Mouse (Mus musculus) natural killer cell, adult 2 months (primary cell): ENCODE results near the gene Itgav.

ENCODE experiments used
- DNase-seq, 2 experiments: peaks; one replicate each; pipeline ENCODE4 v3.0.0; 2022; ENCODE audit warnings: low spot score in 2 of 2

Itgav gene

DNA sequence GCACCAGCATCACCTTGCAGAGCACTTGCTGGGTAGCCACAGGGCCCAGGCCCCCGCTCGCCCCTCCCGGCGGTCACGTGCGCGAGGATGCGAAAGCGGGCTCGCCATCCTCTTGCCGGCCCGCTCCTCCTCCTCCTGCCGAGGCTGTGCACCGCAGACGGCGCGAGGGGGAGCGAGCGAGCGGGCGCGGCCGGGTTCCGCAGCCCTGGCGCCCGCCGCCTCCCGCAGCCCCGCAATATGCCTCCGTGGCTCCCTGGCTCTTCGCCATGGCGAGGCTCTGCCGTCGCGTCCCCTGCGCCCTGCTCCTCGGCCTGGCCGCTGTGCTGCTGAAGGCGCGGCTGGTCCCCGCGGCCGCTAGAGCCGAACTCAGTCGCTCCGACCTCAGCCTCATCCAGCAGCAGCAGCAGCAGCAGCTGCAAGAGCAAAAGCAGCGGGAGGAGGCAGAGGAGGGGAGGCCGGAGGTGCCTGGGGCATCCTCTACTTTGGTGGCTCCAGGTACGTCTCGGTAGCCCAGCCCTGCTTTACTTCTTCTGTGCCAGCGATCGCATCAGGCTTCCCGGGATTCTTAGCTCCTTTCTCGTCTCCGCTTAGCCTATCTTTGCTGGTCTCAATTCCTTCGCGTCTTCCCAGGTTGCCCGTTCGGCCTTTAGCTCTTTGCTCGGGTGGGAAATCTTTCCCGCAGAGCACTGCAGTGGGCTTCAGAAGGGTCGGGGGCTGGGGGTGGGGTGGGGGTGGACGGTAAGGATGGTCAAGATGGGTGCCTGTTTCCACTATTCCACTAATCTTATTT, 88.5 kb downstream of the Itgav start, which contains the start of gene Fam171b:
Fam171b (plus strand) TSS at position 154 of the 790 bp plus-strand sequence.
- DNase-seq: peak; percentile 42 to 54

GRCm38 (mm10) chr2:83813273-83813892, 89.2 kb downstream of the Itgav start:
- no peak for DNase-seq

DNA sequence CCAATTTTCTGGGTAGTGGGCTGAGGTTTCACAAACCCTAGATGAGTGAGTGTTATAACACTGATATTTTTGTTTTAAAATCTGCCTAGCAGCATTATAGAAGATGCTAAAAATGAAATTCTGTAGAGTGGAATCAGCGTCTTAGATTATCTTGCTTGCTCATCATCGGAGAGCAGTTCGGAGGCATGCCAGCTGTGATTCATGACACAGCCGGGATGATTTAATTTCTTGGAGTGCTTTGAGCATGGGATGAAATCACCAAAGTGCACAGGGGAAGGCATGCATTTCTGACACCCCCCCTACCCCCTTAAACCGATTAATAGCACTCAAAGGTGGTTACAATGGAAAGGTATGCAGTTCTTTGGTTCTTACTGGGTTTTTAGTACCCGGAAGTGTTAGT, 89.8 kb downstream of the Itgav start:
- no peak for DNase-seq

- no peak for DNase-seq
Observed at GRCm38 (mm10) chr2:83816147-83816546, 92.0 kb downstream of the Itgav start.

DNA sequence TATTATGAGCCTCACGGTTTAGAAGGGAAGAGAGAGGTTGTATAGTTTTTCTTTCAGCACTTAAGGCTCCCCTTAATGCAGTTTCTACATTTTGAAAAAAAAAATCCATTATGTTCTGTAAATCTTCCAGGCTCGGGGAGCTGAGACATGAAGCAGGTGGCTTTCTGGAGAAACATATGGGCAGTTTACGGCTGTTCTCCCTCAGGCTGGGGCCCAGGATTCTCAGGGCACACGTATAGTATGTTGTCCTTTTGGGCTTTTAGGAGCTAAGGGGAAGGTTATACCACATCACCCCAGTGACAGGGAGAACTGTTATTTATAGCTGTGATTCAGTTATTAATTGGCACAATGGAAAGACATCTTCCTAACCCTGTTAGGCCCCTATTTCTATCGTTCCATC, 101.0 kb downstream of the Itgav start:
- DNase-seq: no peak

GRCm38 (mm10) chr2:83828895-83829539, 104.8 kb downstream of the Itgav start:
- DNase-seq: no peak

DNA sequence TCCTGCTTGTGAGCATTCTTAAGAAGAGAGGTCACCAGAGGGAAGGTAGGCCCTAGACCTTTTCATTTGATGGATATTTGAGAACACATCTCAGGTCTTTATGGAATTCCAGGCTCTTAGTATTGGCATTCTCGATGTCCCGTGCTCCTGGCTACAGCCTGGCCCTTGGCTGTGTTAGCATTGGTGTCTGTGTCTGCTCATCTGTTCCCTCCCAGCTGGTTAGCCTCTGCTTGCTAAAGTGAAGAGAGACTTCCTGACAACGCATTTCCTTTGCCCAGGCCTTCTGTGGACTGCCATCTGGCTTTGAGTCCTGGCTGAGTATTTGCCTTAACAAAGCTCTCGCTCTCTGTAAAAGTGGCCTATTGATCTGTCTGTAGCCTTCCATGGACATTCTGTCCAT, 108.7 kb downstream of the Itgav start:
- DNase-seq: no peak

- no peak for DNase-seq
Observed at GRCm38 (mm10) chr2:83835313-83836070, 111.3 kb downstream of the Itgav start.

DNA sequence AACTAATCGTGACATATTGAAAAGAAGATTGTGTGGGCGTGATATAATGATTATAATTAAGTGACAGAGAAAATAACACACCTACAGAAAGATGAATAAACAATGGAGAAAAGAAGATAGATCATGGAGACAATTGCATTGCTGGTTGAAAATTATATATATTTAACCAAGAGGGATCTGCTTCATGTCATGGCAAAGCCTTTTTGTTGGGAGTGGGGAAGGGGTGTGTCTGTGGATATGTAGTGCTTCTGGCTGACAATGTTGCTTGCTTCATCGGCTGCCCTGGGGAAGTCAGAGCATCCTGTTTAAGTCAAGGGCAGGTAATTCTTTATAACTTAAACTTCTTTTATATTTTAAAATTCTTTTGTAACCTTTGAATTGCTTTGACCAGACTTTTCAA, 124.3 kb downstream of the Itgav start:
- no peak for DNase-seq

GRCm38 (mm10) chr2:83853423-83853822, 129.2 kb downstream of the Itgav start:
- no peak for DNase-seq

DNA sequence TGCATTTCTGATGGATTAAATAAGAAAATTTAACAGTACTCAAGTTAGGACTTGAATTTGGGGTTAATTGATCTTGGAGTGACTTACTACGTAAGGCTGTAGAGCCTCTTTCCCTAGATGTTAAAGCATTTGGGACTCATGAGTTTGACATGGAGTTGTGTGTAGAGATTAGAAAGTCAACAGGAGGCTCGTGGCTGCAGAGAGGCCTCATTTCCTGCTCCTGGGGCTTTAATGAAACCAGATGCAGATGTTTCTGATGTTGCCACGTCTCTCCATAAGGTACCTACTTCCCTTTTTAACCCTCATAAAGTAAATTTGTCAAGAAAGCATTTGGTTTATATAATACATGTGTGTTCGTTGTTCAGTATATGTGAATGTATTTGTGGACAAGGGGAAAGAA, 132.0 kb downstream of the Itgav start:
- DNase-seq: no peak
